Mouse (Mus musculus) liver, postnatal 0 days (tissue): ENCODE results near the gene Gm13941. TPM values are rescaled to one million over a fixed set of nuclear protein-coding genes. Genes with fewer than 3 reads are reported as not detected.

Experiments used
- ATAC-seq: fragments of 200-750 bp; cut with Nextera tagmentation; 2 replicates; pipeline ENCODE4 v1.8.0; 2017; ENCODE audit warnings: mild to moderate bottlenecking, moderate library complexity
- DNase-seq: peaks from one replicate; pipeline ENCODE4 v3.0.0-alpha.2; 2016
- H3K27ac ChIP-seq: fragments of 300-500 bp; sonication (generic); 2 replicates; pipeline ENCODE4 v1.5.1; 2014; ENCODE audit warnings: antibody characterized with exemption, moderate library complexity, mild to moderate bottlenecking, low read depth
- H3K27me3 ChIP-seq: fragments of 300-500 bp; sonication (generic); 2 replicates; pipeline ENCODE4 v1.6.1; 2014; ENCODE audit warnings: low read length, control low read depth, mixed read lengths; ENCODE audit not compliant: insufficient read depth
- H3K36me3 ChIP-seq: fragments of 300-500 bp; sonication (generic); replicated peaks from 2 replicates; pipeline ENCODE4 v1.6.1; 2014; ENCODE audit warnings: mild to moderate bottlenecking, control low read depth, low read length, moderate library complexity, mixed read lengths; ENCODE audit not compliant: insufficient read depth
- H3K4me1 ChIP-seq: fragments of 300-500 bp; sonication (generic); 2 replicates; pipeline ENCODE4 v1.6.1; 2014; ENCODE audit warnings: antibody characterized with exemption, mild to moderate bottlenecking, control low read depth; ENCODE audit not compliant: insufficient read depth
- H3K4me2 ChIP-seq: fragments of 300-500 bp; sonication (generic); 2 replicates; pipeline ENCODE4 v1.6.1; 2014; ENCODE audit warnings: low read depth, mild to moderate bottlenecking, low read length, moderate library complexity, mixed read lengths
- H3K4me3 ChIP-seq: fragments of 300-500 bp; sonication (generic); 2 replicates; pipeline ENCODE4 v1.5.1; 2014; ENCODE audit warnings: low read depth, low read length
- H3K9ac ChIP-seq: fragments of 300-500 bp; sonication (generic); replicated peaks from 2 replicates; pipeline ENCODE4 v1.6.1; 2014; ENCODE audit warnings: mild to moderate bottlenecking, moderate library complexity
- H3K9me3 ChIP-seq: fragments of 300-500 bp; sonication (generic); 2 replicates; pipeline ENCODE4 v1.6.1; 2016; ENCODE audit warnings: mild to moderate bottlenecking, control low read depth, low read length, mixed read lengths
- CTCF ChIP-seq: sonication (generic); IDR thresholded peaks from 2 replicates; pipeline ENCODE4 v1.5.1; 2016; ENCODE audit warnings: antibody characterized with exemption, low read depth
- EP300 ChIP-seq: IDR thresholded peaks from 2 replicates; pipeline ENCODE4 v1.6.1; 2016; ENCODE audit warnings: antibody characterized with exemption, low read depth, mild to moderate bottlenecking
- WGBS: fragments of 180-500 bp; shearing (Covaris S2); extraction: QIAGEN DNeasy Blood & Tissue Kit; methylation state at CpG from one replicate; pipeline ENCODE4 v1.1.7; 2014; ENCODE audit not compliant: insufficient replicate concordance; 5-methylcytosine and 5-hydroxymethylcytosine counted together
- polyA plus RNA-seq: library from polyadenylated mRNA; unstranded; fragments of >200 nt; fragmentation: Nextera tagmentation; extraction: Ambion mirVana; gene quantifications from 2 replicates; pipeline ENCODE4 v1.2.1, GENCODE M21; 2015

Gene Gm13941
- not detected in 2 replicates for polyA plus RNA-seq

DNA sequence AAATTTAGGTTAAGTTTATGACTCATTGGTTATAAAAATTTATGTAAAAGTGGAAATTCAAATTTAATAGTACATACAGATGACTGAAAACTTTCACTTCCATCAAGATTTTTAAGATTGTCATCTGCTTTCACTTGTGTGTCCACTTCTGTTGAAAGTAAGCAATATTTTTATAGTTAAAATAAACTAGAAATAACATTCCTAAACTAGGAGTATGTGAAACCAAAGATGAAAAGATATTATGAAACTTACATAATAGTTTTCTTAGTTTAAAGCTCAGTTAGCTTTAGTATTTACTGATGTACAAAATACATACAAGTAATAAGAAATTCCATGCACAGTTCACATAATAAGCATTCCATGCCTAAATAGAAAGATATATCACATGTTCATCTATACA is at the start of gene Gm13941:
TSS of gene Gm13941 (minus strand) at position 101 of the 400 bp plus-strand sequence.
- Histone ChIP-seq H3K9ac (no peak within 1 kb of the TSS), H3K4me3 (no peak within 1 kb of the TSS), H3K9me3 (no peaks in the 10 kb centered on the region), H3K4me1 (no peaks in the 10 kb centered on the region), H3K27ac (no peak within 1 kb of the TSS), H3K36me3 (no peaks in the 10 kb centered on the region), H3K4me2 (no peak within 1 kb of the TSS), H3K27me3 (no peaks in the 10 kb centered on the region)
- TF ChIP-seq CTCF (no peak), EP300 (no peak)
- ATAC-seq (no peak), DNase-seq (no peak)

GRCm38 (mm10) chr2:111152836-111153235 is 47.1 kb upstream of the Gm13941 start, which contains the start of gene Gm15130:
Gm15130 (minus strand) TSS chr2:111152936.
- Histone ChIP-seq H3K4me3 (no peak within 1 kb of the TSS), H3K9me3 (no peaks in the 10 kb centered on the region), H3K27me3 (no peaks in the 10 kb centered on the region), H3K4me1 (no peaks in the 10 kb centered on the region), H3K4me2 (no peak within 1 kb of the TSS), H3K27ac (no peak within 1 kb of the TSS), H3K36me3 (no peaks in the 10 kb centered on the region), H3K9ac (no peak within 1 kb of the TSS)
- ATAC-seq: no peak
- DNase-seq: no peak
- 67% methylated on average over 2 of the region's 2 CpGs for WGBS
- no peak for TF ChIP-seq CTCF
- no peak for TF ChIP-seq EP300

GRCm38 (mm10) chr2:111135739-111136138 is 30.0 kb upstream of the Gm13941 start:
- DNase-seq: no peak
- no peaks in the 10 kb centered on the region for H3K36me3 ChIP-seq
- no peak overlapping the region for H3K9ac ChIP-seq
- WGBS: 57% methylated on average over 5 of the region's 5 CpGs
- H3K9me3 ChIP-seq: peaks cover 2% of the 10 kb centered on the region; the same call in 1 of the 2 replicates
- no peak for TF ChIP-seq EP300
- TF ChIP-seq CTCF: no peak
- H3K27me3 ChIP-seq: no peaks in the 10 kb centered on the region
- ATAC-seq: no peak
- H3K27ac ChIP-seq: no peak overlapping the region
- H3K4me1 ChIP-seq: no peaks in the 10 kb centered on the region
- no peak overlapping the region for H3K4me2 ChIP-seq
- H3K4me3 ChIP-seq: no peak overlapping the region

GRCm38 (mm10) chr2:111058586-111059261 is 47.1 kb downstream of the Gm13941 start:
- Histone ChIP-seq H3K27ac (no peak overlapping the region), H3K9ac (no peak overlapping the region), H3K9me3 (no peaks in the 10 kb centered on the region), H3K4me1 (no peaks in the 10 kb centered on the region), H3K27me3 (no peaks in the 10 kb centered on the region), H3K4me3 (no peak overlapping the region), H3K4me2 (no peak overlapping the region), H3K36me3 (no peaks in the 10 kb centered on the region)
- DNase-seq (no peak), ATAC-seq (no peak)
- WGBS: 90% methylated on average over 1 of the region's 1 CpGs
- peak; percentile 73 for TF ChIP-seq CTCF
- TF ChIP-seq EP300: no peak

Other genes starting within 250 kb of the Gm13941 start
- gene Ano3, start 155.1 kb downstream of the Gm13941 start, polyA plus RNA-seq: not detected in 2 replicates
- gene Gm15130, start 47.0 kb upstream of the Gm13941 start, polyA plus RNA-seq: not detected in 2 replicates
- not detected in 2 replicates for gene 4930430A15Rik, start 123.6 kb upstream of the Gm13941 start, polyA plus RNA-seq
- gene Olfr1275, start 129.3 kb upstream of the Gm13941 start, polyA plus RNA-seq: not detected in 2 replicates
- gene Olfr1276, start 148.5 kb upstream of the Gm13941 start, polyA plus RNA-seq: not detected in 2 replicates
- not detected in 2 replicates for gene Olfr1277, start 168.1 kb upstream of the Gm13941 start, polyA plus RNA-seq
- gene Olfr1278, start 184.2 kb upstream of the Gm13941 start, polyA plus RNA-seq: not detected in 2 replicates
- gene Olfr1279, start 194.7 kb upstream of the Gm13941 start, polyA plus RNA-seq: not detected in 2 replicates
- gene Olfr1280, start 208.0 kb upstream of the Gm13941 start, polyA plus RNA-seq: not detected in 2 replicates
- not detected in 2 replicates for gene Olfr1281, start 220.5 kb upstream of the Gm13941 start, polyA plus RNA-seq
- gene Olfr1282, start 230.1 kb upstream of the Gm13941 start, polyA plus RNA-seq: not detected in 2 replicates